Mouse (Mus musculus) spleen, adult 2 months (tissue): ENCODE measurements around the gene Hic1.

Experiments
- CTCF ChIP-seq: fragments of 200-500 bp; IDR thresholded peaks from 2 replicates; pipeline ENCODE4 v1.5.1; 2011; ENCODE audit warnings: mild to moderate bottlenecking, inconsistent platforms; ENCODE audit not compliant: insufficient read depth, insufficient read length, insufficient replicate concordance; ENCODE audit errors: extremely low read depth
- POLR2A ChIP-seq: fragments of 200-500 bp; IDR thresholded peaks from 2 replicates; pipeline ENCODE4 v1.6.1; 2011; ENCODE audit warnings: low read depth, low read length, inconsistent platforms

DNA sequence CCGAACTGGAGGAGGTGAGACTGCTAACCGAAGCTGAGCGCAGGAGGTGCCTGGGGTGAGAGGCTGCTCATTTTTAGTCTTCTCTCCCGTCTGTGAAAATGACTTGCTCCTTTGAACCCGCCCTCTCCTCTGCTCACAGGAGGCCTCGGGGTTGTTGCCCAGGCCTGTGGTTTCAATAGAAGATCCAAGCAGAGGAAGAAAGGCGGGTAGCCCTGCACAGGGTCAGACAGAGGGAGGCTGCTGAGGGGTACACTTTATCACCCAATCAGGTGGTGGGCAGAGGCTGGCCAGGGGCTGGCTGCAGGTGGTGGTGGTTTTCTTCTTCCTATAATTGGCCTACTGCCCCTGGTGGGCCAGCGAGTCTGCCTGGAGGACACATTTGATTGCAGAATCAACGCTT, 35.2 kb upstream of the Hic1 start:
- TF ChIP-seq CTCF (no peak), POLR2A (no peak)
